Mouse (Mus musculus) brain, embryonic 14.5 days (tissue): Measurements from ENCODE around the gene Spock1. TPM values are rescaled to one million over a fixed set of nuclear protein-coding genes. Genes with fewer than 3 reads are reported as not detected.
A peak's percentile ranks its signal among the peaks of the same experiment; 100 is the strongest.

Source experiments
- DNase-seq: peaks from one replicate; pipeline ENCODE4 v3.0.0-alpha.2; 2011; ENCODE audit warnings: low read depth
- CTCF ChIP-seq: fragments of 200-500 bp; IDR thresholded peaks from 2 replicates; pipeline ENCODE4 v1.5.1; 2012; ENCODE audit warnings: inconsistent platforms, mild to moderate bottlenecking, moderate library complexity, borderline replicate concordance; ENCODE audit not compliant: insufficient read depth, insufficient read length; ENCODE audit errors: extremely low read depth
- POLR2A ChIP-seq: fragments of 200-500 bp; IDR thresholded peaks from 2 replicates; pipeline ENCODE4 v1.6.1; 2012; ENCODE audit warnings: mild to moderate bottlenecking, inconsistent platforms, borderline replicate concordance; ENCODE audit not compliant: poor library complexity, insufficient read depth, insufficient read length, severe bottlenecking; ENCODE audit errors: extremely low read depth
- polyA plus RNA-seq: library from polyadenylated mRNA; depleted of rRNA; stranded (reverse); fragments of >200 nt; gene quantifications from 2 replicates; pipeline ENCODE4 v1.2.3, GENCODE M21; 2012

The Spock1 gene
- polyA plus RNA-seq, 1 experiment = 80.3 TPM

- DNase-seq = no peak
- no peak for TF ChIP-seq POLR2A
- no peak for TF ChIP-seq CTCF
Measured at GRCm38 (mm10) chr13:57810816-57811215, 97.3 kb downstream of the Spock1 start.

GRCm38 (mm10) chr13:57810083-57810482, 98.0 kb downstream of the Spock1 start:
- TF ChIP-seq POLR2A (no peak), CTCF (no peak)
- DNase-seq = no peak

- TF ChIP-seq CTCF = no peak
- TF ChIP-seq POLR2A = no peak
- DNase-seq = no peak
Measured at GRCm38 (mm10) chr13:57809603-57810002, 98.5 kb downstream of the Spock1 start.

- no peak for DNase-seq
- TF ChIP-seq POLR2A (no peak), CTCF (no peak)
Measured at GRCm38 (mm10) chr13:57806816-57807215, 101.3 kb downstream of the Spock1 start.

- peak; percentile 49 for DNase-seq
- TF ChIP-seq POLR2A (no peak), CTCF (no peak)
Measured at GRCm38 (mm10) chr13:57806301-57806700, 101.8 kb downstream of the Spock1 start.

GRCm38 (mm10) chr13:57798633-57799032, 109.5 kb downstream of the Spock1 start:
- TF ChIP-seq POLR2A = no peak
- no peak for TF ChIP-seq CTCF
- DNase-seq = no peak

- no peak for TF ChIP-seq POLR2A
- no peak for TF ChIP-seq CTCF
- DNase-seq = no peak
Measured at GRCm38 (mm10) chr13:57796951-57797692, 111.0 kb downstream of the Spock1 start.

GRCm38 (mm10) chr13:57793643-57794240, 114.4 kb downstream of the Spock1 start:
- no peak for TF ChIP-seq CTCF
- TF ChIP-seq POLR2A = no peak
- DNase-seq = no peak

GRCm38 (mm10) chr13:57789796-57790195, 118.3 kb downstream of the Spock1 start:
- peak; percentile 60 for DNase-seq
- TF ChIP-seq POLR2A = no peak
- TF ChIP-seq CTCF = no peak

GRCm38 (mm10) chr13:57788299-57788698, 119.8 kb downstream of the Spock1 start:
- no peak for DNase-seq
- TF ChIP-seq POLR2A = no peak
- peak; percentile 35; the same call in 1 of the 2 replicates for TF ChIP-seq CTCF

GRCm38 (mm10) chr13:57786278-57786677, 121.9 kb downstream of the Spock1 start:
- no peak for TF ChIP-seq CTCF
- TF ChIP-seq POLR2A = no peak

GRCm38 (mm10) chr13:57782975-57783374, 125.2 kb downstream of the Spock1 start:
- DNase-seq = no peak
- TF ChIP-seq CTCF (no peak), POLR2A (no peak)

More at GRCm38 (mm10) chr13:57786278-57786677, 121.9 kb downstream of the Spock1 start:
- no peak for DNase-seq
